Mouse (Mus musculus) limb, embryonic 11.5 days (tissue): ENCODE results near the gene Epb41l1. TPM values are rescaled to one million over a fixed set of nuclear protein-coding genes. Genes with fewer than 3 reads are reported as not detected.
"Not testable (repeated sequence)": the region's sequence is repeated elsewhere in the genome, so short reads cannot be mapped to it uniquely, and the experiment has no call there.

Experiments used
- ATAC-seq: fragments of 200-750 bp; cut with Nextera tagmentation; 2 replicates; pipeline ENCODE4 v1.8.0; 2017; ENCODE audit warnings: low read depth; ENCODE audit not compliant: insufficient number of reproducible peaks, low FRiP score, low TSS enrichment
- DNase-seq: peaks from one replicate; pipeline ENCODE4 v3.0.0-alpha.2; 2015; ENCODE audit warnings: low spot score
- H3K27ac ChIP-seq: fragments of 300-500 bp; sonication (generic); replicated peaks from 2 replicates; pipeline ENCODE4 v1.5.1; 2014; ENCODE audit warnings: low read depth, mild to moderate bottlenecking, low read length
- H3K27me3 ChIP-seq: fragments of 300-500 bp; sonication (generic); 2 replicates; pipeline ENCODE4 v1.6.1; 2014; ENCODE audit warnings: mild to moderate bottlenecking, low read length, mixed read lengths; ENCODE audit not compliant: control insufficient read depth, insufficient read depth
- H3K36me3 ChIP-seq: fragments of 300-500 bp; sonication (generic); 2 replicates; pipeline ENCODE4 v1.6.1; 2014; ENCODE audit warnings: mild to moderate bottlenecking, low read length, moderate library complexity, mixed read lengths; ENCODE audit not compliant: control insufficient read depth, insufficient read depth
- H3K4me1 ChIP-seq: fragments of 300-500 bp; sonication (generic); 2 replicates; pipeline ENCODE4 v1.6.1; 2014; ENCODE audit warnings: low read length, mixed read lengths; ENCODE audit not compliant: control insufficient read depth, insufficient read depth
- H3K4me2 ChIP-seq: fragments of 300-500 bp; sonication (generic); 2 replicates; pipeline ENCODE4 v1.6.1; 2014; ENCODE audit warnings: low read depth, mild to moderate bottlenecking, moderate library complexity; ENCODE audit not compliant: severe bottlenecking
- H3K4me3 ChIP-seq: fragments of 300-500 bp; sonication (generic); 2 replicates; pipeline ENCODE4 v1.5.1; 2014; ENCODE audit warnings: low read depth, low read length
- H3K9ac ChIP-seq: fragments of 300-500 bp; sonication (generic); 2 replicates; pipeline ENCODE4 v1.6.1; 2014; ENCODE audit warnings: mild to moderate bottlenecking, low read length
- H3K9me3 ChIP-seq: fragments of 300-500 bp; sonication (generic); 2 replicates; pipeline ENCODE4 v1.6.1; 2016; ENCODE audit warnings: low read length; ENCODE audit not compliant: control insufficient read depth
- WGBS: fragments of 180-500 bp; shearing (Covaris S2); extraction: QIAGEN DNeasy Blood & Tissue Kit; methylation state at CpG from one replicate; pipeline ENCODE4 v1.1.7; 2014; 5-methylcytosine and 5-hydroxymethylcytosine counted together
- polyA plus RNA-seq: library from polyadenylated mRNA; unstranded; fragments of >200 nt; fragmentation: Nextera tagmentation; extraction: Ambion mirVana; gene quantifications from 2 replicates; pipeline ENCODE4 v1.2.1, GENCODE M21; 2014

Gene Epb41l1
- polyA plus RNA-seq, 1 experiment from 2014 or later, result 2.1 TPM

DNA sequence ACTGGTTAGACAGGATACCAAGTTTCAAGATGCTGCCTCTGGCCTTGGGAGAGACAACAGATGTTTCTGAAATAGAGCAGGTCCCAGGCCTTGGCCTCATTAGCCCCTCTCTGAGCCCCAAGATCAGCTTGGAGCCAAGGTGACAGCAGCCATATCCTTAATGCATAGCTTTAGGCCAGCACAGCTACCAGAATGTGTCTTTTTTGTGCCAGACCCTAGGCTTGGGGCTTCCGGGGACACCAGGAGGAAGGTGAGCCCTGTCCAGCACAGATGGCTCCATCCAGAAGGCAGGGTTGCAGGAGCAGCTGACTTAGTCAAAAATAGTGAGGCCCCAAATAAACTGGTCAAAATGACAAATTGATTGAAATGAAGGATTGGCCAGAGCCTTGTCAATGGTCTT, 80.3 kb downstream of the Epb41l1 start:
- H3K4me2 ChIP-seq, result no peak overlapping the region
- no peak overlapping the region for H3K4me3 ChIP-seq
- 92% methylated on average over 1 of the region's 1 CpGs for WGBS
- peaks cover 3% of the 10 kb centered on the region; the same call in 1 of the 2 replicates for H3K36me3 ChIP-seq
- H3K27ac ChIP-seq, result no peak overlapping the region
- H3K4me1 ChIP-seq, result no peaks in the 10 kb centered on the region
- no peaks in the 10 kb centered on the region for H3K27me3 ChIP-seq
- H3K9me3 ChIP-seq, result no peaks in the 10 kb centered on the region
- DNase-seq (no peak), ATAC-seq (no peak)
- no peak overlapping the region for H3K9ac ChIP-seq

DNA sequence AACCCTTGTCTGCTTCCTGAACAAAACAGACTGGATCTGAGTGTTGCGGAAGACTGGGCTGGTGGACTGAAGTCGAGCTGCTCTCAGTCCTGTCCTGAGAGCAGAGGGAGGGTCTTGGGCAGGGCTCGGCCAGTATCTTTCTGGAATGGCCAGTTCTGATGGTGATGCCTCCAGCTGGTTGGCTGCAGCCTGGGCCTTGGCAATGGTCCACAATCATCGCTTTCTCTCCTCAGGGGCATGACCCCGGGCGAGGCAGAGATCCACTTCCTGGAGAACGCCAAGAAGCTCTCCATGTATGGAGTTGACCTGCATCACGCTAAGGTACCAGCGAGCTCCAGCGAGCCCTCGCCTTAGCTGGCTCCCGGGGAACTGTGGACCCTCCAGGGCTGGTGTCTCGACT, 84.8 kb downstream of the Epb41l1 start:
- ATAC-seq, result no peak
- H3K36me3 ChIP-seq, result peaks cover 3% of the 10 kb centered on the region; the same call in 1 of the 2 replicates

DNA sequence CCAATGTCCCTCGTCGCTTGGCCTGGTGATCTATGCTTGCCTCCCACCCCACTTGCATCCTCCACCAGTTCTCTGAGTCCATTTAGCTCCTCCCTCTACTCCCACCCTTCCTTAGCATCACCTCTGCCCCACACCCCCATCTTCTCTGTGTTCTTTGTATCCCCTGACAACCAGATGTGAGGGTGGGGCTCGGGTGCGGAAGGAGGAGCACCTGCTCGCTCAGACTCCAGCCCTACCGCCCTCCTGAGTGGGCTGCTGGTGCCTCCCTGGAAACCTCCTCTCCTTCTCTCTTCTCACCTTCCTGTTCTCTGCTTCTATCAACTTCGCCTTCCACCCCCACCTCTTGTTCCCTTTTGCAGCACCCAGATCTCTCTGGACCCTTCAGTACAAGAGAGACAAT, 91.3 kb downstream of the Epb41l1 start:
- WGBS, result 81% methylated on average over 7 of the region's 7 CpGs
- H3K4me2 ChIP-seq, result no peak overlapping the region
- H3K9ac ChIP-seq, result no peak overlapping the region
- no peak overlapping the region for H3K27ac ChIP-seq
- H3K4me1 ChIP-seq, result no peaks in the 10 kb centered on the region
- no peak for ATAC-seq
- H3K4me3 ChIP-seq, result no peak overlapping the region
- H3K9me3 ChIP-seq, result no peaks in the 10 kb centered on the region
- H3K27me3 ChIP-seq, result no peaks in the 10 kb centered on the region
- H3K36me3 ChIP-seq, result no peaks in the 10 kb centered on the region
- DNase-seq, result no peak

More for the DNA sequence above, 84.8 kb downstream of the Epb41l1 start:
- no peak for DNase-seq
- Histone ChIP-seq H3K4me1 (no peaks in the 10 kb centered on the region), H3K27me3 (no peaks in the 10 kb centered on the region), H3K4me2 (no peak overlapping the region), H3K9me3 (no peaks in the 10 kb centered on the region), H3K27ac (no peak overlapping the region), H3K9ac (no peak overlapping the region), H3K4me3 (no peak overlapping the region)
- WGBS, result 92% methylated on average over 13 of the region's 13 CpGs

DNA sequence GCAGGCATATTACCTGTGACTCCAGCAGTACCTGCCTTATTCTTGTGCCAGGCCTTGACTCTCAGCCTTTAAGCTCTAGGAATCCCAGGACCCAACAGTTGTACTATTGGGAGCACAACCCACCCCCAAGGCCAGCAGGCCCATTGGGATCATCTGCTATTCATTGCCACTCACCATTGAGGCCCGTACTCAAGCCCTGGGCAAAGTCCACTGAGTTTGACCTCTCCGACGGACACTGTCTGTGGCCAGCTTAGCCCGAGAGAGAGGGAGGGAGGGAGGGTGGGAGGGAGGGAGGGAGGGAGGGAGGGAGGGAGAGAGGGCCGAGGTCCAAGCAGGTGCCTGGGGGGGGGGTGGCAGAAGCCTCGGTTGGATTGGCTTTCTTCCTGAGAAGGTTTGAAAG, 91.9 kb downstream of the Epb41l1 start:
- Histone ChIP-seq H3K27me3 (no peaks in the 10 kb centered on the region), H3K4me1 (no peaks in the 10 kb centered on the region), H3K27ac (no peak overlapping the region), H3K9me3 (no peaks in the 10 kb centered on the region), H3K36me3 (no peaks in the 10 kb centered on the region), H3K4me3 (no peak overlapping the region), H3K9ac (no peak overlapping the region), H3K4me2 (no peak overlapping the region)
- no peak for DNase-seq
- 78% methylated on average over 4 of the region's 6 CpGs for WGBS
- ATAC-seq, result no peak

DNA sequence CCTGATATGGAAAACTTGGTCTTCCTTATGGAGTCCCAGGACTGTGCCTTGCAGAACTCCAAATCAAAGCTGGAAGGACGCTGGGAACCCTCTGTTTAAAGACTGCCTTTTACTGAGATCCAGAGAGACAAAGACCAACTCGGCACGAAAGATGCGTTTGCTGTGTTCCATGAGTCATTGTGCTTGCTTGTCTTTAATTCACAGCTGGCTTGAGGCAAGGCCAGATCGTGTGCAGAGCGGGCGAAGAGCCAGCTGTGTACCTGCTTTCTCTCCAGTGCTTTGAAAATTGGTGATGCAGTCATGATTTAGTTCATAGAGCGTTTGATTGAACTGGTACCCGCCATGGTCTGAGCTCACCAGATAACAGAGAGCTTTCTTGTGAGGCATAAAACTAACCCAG, 94.4 kb downstream of the Epb41l1 start:
- ATAC-seq (no peak), DNase-seq (no peak)
- Histone ChIP-seq H3K9ac (no peak overlapping the region), H3K9me3 (no peaks in the 10 kb centered on the region), H3K27me3 (no peaks in the 10 kb centered on the region), H3K4me1 (no peaks in the 10 kb centered on the region), H3K36me3 (no peaks in the 10 kb centered on the region), H3K27ac (no peak overlapping the region), H3K4me3 (no peak overlapping the region), H3K4me2 (no peak overlapping the region)
- WGBS, result 89% methylated on average over 9 of the region's 9 CpGs

DNA sequence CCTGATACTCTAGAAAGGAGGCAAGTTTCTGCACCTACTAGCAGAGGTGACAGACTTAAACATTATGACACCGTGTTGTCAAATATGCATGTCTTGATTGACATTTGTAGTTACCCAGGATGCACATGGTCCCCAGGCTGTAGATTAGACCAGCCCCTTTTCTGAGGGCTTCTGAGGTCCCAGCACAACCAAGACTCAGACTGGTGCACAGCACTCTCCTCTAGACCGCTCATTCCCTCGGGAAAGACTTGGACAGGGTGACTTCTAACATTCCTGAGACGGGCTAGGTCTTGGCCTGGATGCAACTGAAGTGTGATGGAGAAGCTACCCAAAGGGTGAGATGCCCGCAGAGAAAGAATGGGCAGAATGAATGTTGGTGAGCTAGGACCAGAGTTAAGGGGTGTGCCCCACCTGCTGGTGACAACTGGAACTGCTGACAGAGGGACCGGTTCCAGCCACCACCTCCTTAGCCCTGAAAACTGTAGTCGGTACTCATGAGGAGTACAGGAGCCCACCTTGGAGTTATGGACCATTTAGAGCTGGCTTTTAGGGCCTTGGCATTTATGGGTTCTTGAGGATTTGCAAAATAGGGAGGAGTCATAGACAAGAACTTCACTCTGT, 95.0 kb downstream of the Epb41l1 start:
- ATAC-seq, result no peak
- no peaks in the 10 kb centered on the region for H3K4me1 ChIP-seq
- DNase-seq, result peak; percentile 87
- H3K36me3 ChIP-seq, result no peaks in the 10 kb centered on the region
- no peak overlapping the region for H3K27ac ChIP-seq
- H3K9me3 ChIP-seq, result no peaks in the 10 kb centered on the region
- H3K4me2 ChIP-seq, result no peak overlapping the region
- 28% methylated on average over 7 of the region's 7 CpGs for WGBS
- H3K27me3 ChIP-seq, result no peaks in the 10 kb centered on the region
- no peak overlapping the region for H3K9ac ChIP-seq
- H3K4me3 ChIP-seq, result no peak overlapping the region

DNA sequence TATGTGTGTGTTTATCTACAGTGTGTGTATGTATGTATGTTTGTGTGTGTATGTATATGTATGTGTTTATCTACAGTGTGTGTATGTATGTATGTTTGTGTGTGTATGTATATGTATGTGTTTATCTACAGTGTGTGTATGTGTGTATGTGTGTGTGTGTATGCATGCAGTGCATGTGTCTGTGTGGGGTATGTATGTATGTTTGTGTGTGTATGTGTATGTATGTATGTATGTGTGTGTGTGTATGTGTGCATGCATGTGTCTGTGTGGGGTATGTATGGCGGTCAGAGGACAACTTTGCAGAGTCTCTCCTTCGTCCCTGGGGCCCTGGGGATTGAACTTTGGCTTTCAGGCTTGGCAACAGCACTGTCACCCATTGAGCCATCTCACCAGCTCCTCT, 96.0 kb downstream of the Epb41l1 start:
- 70% methylated on average over 2 of the region's 2 CpGs for WGBS
- not testable (repeated sequence) for H3K9ac ChIP-seq, H3K27me3 ChIP-seq, H3K4me1 ChIP-seq, H3K4me3 ChIP-seq, H3K36me3 ChIP-seq, DNase-seq, H3K27ac ChIP-seq, H3K4me2 ChIP-seq, H3K9me3 ChIP-seq
- peak; percentile 91 for ATAC-seq

DNA sequence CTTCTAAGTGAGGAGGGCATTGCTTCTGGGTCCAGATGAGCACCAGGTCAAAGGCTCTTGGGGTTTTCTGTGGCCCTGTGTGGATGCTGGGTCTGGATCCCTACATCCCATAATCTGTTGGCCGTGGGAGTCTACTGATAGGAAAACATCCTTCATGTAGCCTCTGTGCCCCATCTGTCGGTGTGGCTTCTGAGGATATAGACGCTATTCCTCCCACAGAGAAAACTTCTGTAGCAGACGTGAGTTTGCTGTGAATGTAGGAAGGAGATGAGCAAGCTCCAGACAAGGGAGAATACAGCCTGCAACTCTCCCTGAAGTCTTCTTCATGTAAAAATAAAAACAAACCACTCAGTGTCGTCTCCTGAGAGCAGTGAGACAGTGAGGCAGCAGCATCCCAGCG, 97.6 kb downstream of the Epb41l1 start:
- Histone ChIP-seq H3K4me3 (no peak overlapping the region), H3K36me3 (no peaks in the 10 kb centered on the region), H3K9me3 (no peaks in the 10 kb centered on the region)

DNA sequence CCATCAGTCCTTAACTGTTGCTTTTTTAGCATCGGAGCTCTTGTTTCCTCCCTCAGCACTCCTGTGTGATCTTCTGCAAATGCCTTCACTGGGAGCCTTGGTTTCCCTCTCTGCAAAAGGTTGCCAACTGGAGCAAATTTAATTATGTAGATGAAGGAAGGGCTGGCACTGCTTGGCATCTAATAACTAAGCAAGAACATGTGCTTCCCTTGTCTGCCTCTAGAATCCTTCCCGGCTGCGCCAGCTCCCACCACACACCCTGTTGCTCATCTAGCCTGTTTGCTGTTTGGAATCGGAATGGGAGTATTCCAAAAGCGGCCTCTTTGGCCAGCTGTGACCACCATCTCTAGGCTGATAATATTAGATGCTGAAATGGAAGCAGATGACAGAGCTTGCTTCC, 98.9 kb downstream of the Epb41l1 start:
- ATAC-seq (no peak), DNase-seq (no peak)
- no peaks in the 10 kb centered on the region for H3K4me1 ChIP-seq
- H3K36me3 ChIP-seq, result no peaks in the 10 kb centered on the region
- H3K4me3 ChIP-seq, result no peak overlapping the region
- no peaks in the 10 kb centered on the region for H3K9me3 ChIP-seq
- H3K4me2 ChIP-seq, result no peak overlapping the region
- H3K9ac ChIP-seq, result no peak overlapping the region
- 84% methylated on average over 5 of the region's 5 CpGs for WGBS
- H3K27me3 ChIP-seq, result no peaks in the 10 kb centered on the region
- no peak overlapping the region for H3K27ac ChIP-seq

More for the DNA sequence above, 97.6 kb downstream of the Epb41l1 start:
- no peak for DNase-seq
- Histone ChIP-seq H3K9ac (no peak overlapping the region), H3K27me3 (no peaks in the 10 kb centered on the region), H3K27ac (no peak overlapping the region), H3K4me1 (no peaks in the 10 kb centered on the region), H3K4me2 (no peak overlapping the region)
- no peak for ATAC-seq
- WGBS, result 83% methylated on average over 6 of the region's 6 CpGs
